Mouse (Mus musculus) CH12.LX (cell line): Measurements from ENCODE around the gene Gm45618. TPM values are rescaled to one million over a fixed set of nuclear protein-coding genes. Genes with fewer than 3 reads are reported as not detected.

Experiments used
- DNase-seq: peaks from one replicate; pipeline ENCODE4 v3.0.0-alpha.2; 2013; ENCODE audit errors: extremely low read depth
- H3K27ac ChIP-seq: 2 replicates; pipeline ENCODE4 v1.5.1; 2012; ENCODE audit warnings: low read depth, mild to moderate bottlenecking, control low read depth, moderate library complexity; ENCODE audit not compliant: insufficient read depth
- H3K27me3 ChIP-seq: replicated peaks from 2 replicates; pipeline ENCODE3; 2012; ENCODE audit warnings: inconsistent platforms
- H3K36me3 ChIP-seq, 2 experiments: replicated peaks in 1 of 2; 2 replicates each; pipeline versions ENCODE3 to v1.6.1; 2012; ENCODE audit warnings: inconsistent platforms in 1 of 2, low read length in 1 of 2, mild to moderate bottlenecking in 1 of 2, mixed read lengths in 1 of 2, moderate library complexity in 1 of 2; ENCODE audit not compliant: control insufficient read depth in 1 of 2, insufficient read depth in 1 of 2
- H3K4me1 ChIP-seq, 2 experiments: 2 replicates each; pipeline ENCODE4 v1.6.1; 2012; ENCODE audit warnings: inconsistent platforms in 1 of 2, moderate library complexity in 1 of 2; ENCODE audit not compliant: insufficient read depth in 2 of 2, control insufficient read depth in 1 of 2
- H3K4me2 ChIP-seq: 2 replicates; pipeline ENCODE4 v1.6.1; 2012; ENCODE audit warnings: low read depth, mild to moderate bottlenecking, control low read depth; ENCODE audit not compliant: poor library complexity, insufficient read depth, severe bottlenecking
- H3K4me3 ChIP-seq, 3 experiments: fragments of 150-350 bp in 1 of 3; sonication (generic) in 1 of 3; replicated peaks in 1 of 3; 2 replicates each; pipeline versions ENCODE3 to v1.5.1; 2011 to 2012; ENCODE audit warnings: low read depth in 2 of 3, low read length in 2 of 3, mild to moderate bottlenecking in 2 of 3, moderate library complexity in 2 of 3, control low read depth in 1 of 3, improper control_type of control experiment in 1 of 3, inconsistent platforms in 1 of 3, mixed read lengths in 1 of 3; ENCODE audit not compliant: poor library complexity in 1 of 3
- H3K79me2 ChIP-seq: replicated peaks from 2 replicates; pipeline ENCODE4 v1.6.1; 2012; ENCODE audit warnings: mild to moderate bottlenecking, moderate library complexity; ENCODE audit not compliant: control insufficient read depth, poor library complexity, insufficient read depth, severe bottlenecking; ENCODE audit errors: extremely low read depth
- H3K9ac ChIP-seq: 2 replicates; pipeline ENCODE4 v1.6.1; 2012; ENCODE audit warnings: low read depth, mild to moderate bottlenecking, control low read depth, moderate library complexity; ENCODE audit not compliant: insufficient read depth
- H3K9me3 ChIP-seq: replicated peaks from 2 replicates; pipeline ENCODE3; 2012; ENCODE audit warnings: low read length, inconsistent platforms, mixed read lengths
- BHLHE40 ChIP-seq: IDR thresholded peaks from 2 replicates; pipeline ENCODE4 v1.6.1; 2011; ENCODE audit warnings: mild to moderate bottlenecking, low read depth, low read length, improper control_type of control experiment
- E2F4 ChIP-seq: IDR thresholded peaks from 2 replicates; pipeline ENCODE4 v1.6.1; 2011; ENCODE audit warnings: low read depth, low read length, improper control_type of control experiment; ENCODE audit not compliant: insufficient replicate concordance
- ETS1 ChIP-seq: conservative IDR thresholded peaks from 2 replicates; pipeline ENCODE4 v1.6.1; 2012; ENCODE audit warnings: low read depth, mild to moderate bottlenecking, inconsistent platforms, low read length, improper control_type of control experiment, moderate library complexity
- GABPA ChIP-seq: IDR thresholded peaks from 2 replicates; pipeline ENCODE4 v1.6.1; 2012; ENCODE audit warnings: low read depth, low read length, improper control_type of control experiment, inconsistent platforms; ENCODE audit not compliant: insufficient replicate concordance
- HCFC1 ChIP-seq: IDR thresholded peaks from 2 replicates; pipeline ENCODE4 v1.6.1; 2012; ENCODE audit warnings: low read depth, mild to moderate bottlenecking, inconsistent platforms, low read length, improper control_type of control experiment
- KAT2A ChIP-seq: IDR thresholded peaks from 2 replicates; pipeline ENCODE4 v1.6.1; 2012; ENCODE audit warnings: low read length, improper control_type of control experiment, inconsistent platforms; ENCODE audit not compliant: insufficient replicate concordance
- MAX ChIP-seq: IDR thresholded peaks from 2 replicates; pipeline ENCODE4 v1.6.1; 2011; ENCODE audit warnings: low read length, improper control_type of control experiment
- MEF2A ChIP-seq: IDR thresholded peaks from 2 replicates; pipeline ENCODE4 v1.6.1; 2014; ENCODE audit warnings: low read depth, mild to moderate bottlenecking, inconsistent platforms, low read length, improper control_type of control experiment, borderline replicate concordance
- MXI1 ChIP-seq: IDR thresholded peaks from 2 replicates; pipeline ENCODE4 v1.6.1; 2011; ENCODE audit warnings: mild to moderate bottlenecking, low read depth, low read length, improper control_type of control experiment
- PAX5 ChIP-seq: IDR thresholded peaks from 2 replicates; pipeline ENCODE4 v1.6.1; 2012; ENCODE audit warnings: low read length, inconsistent platforms, mixed read lengths
- POLR2AphosphoS2 ChIP-seq: IDR thresholded peaks from 2 replicates; pipeline ENCODE4 v1.6.1; 2011; ENCODE audit warnings: low read depth, low read length, improper control_type of control experiment
- RAD21 ChIP-seq: IDR thresholded peaks from 2 replicates; pipeline ENCODE4 v1.6.1; 2011; ENCODE audit warnings: low read depth, mild to moderate bottlenecking, low read length, improper control_type of control experiment, moderate library complexity
- SIN3A ChIP-seq: IDR thresholded peaks from 2 replicates; pipeline ENCODE4 v1.6.1; 2012; ENCODE audit warnings: low read length, improper control_type of control experiment, inconsistent platforms
- SMC3 ChIP-seq: IDR thresholded peaks from 2 replicates; pipeline ENCODE4 v1.6.1; 2011; ENCODE audit warnings: low read depth, low read length, improper control_type of control experiment
- TCF12 ChIP-seq: IDR thresholded peaks from 2 replicates; pipeline ENCODE4 v1.6.1; 2014; ENCODE audit warnings: low read depth, mild to moderate bottlenecking, inconsistent platforms, low read length, improper control_type of control experiment
- UBTF ChIP-seq: IDR thresholded peaks from 2 replicates; pipeline ENCODE4 v1.6.1; 2012; ENCODE audit warnings: low read depth, mild to moderate bottlenecking, inconsistent platforms, low read length, improper control_type of control experiment, moderate library complexity
- USF2 ChIP-seq: conservative IDR thresholded peaks from 2 replicates; pipeline ENCODE4 v1.6.1; 2011; ENCODE audit warnings: low read depth, low read length, improper control_type of control experiment
- ZNF384 ChIP-seq: IDR thresholded peaks from 2 replicates; pipeline ENCODE4 v1.6.1; 2012; ENCODE audit warnings: low read depth, low read length, improper control_type of control experiment, inconsistent platforms
- dilution Hi-C: fragments of 300-500 bp; cut with MboI; formaldehyde crosslinking; loops from 2 replicates; pipeline ENCODE4 v1.14.3; 2020; ENCODE audit warnings: low sequenced_read_pairs; ENCODE audit not compliant: extremely low pct_unique_long_range_greater_than_20kb, extremely low pct_ligation_motif_present
- in situ Hi-C: fragments of 300-500 bp; cut with MboI; formaldehyde crosslinking; loops from 3 replicates; pipeline ENCODE4 v1.14.3; 2019; ENCODE audit warnings: low sequenced_read_pairs, low pct_ligation_motif_present, low pct_unique_long_range_greater_than_20kb, mixed read lengths
- polyA plus RNA-seq: library from polyadenylated mRNA; unstranded; fragments of >175 nt; gene quantifications from 2 replicates; pipeline ENCODE4 v1.2.1, GENCODE M21; 2012; ENCODE audit warnings: low read depth; ENCODE audit not compliant: insufficient read length
- total RNA-seq, 2 experiments: library from RNA; depleted of rRNA; stranded (reverse); fragments of 300-350 nt in 1 of 2; fragments of >200 nt in 1 of 2; gene quantifications; 2 replicates each; pipeline ENCODE4 v1.2.3; 2012 to 2014

The Gm45618 gene
- total and polyA plus RNA-seq, 3 experiments = not detected

GRCm38 (mm10) chr7:142079365-142079764, 41.2 kb downstream of the Gm45618 start:
- no peak overlapping the region for H3K27ac ChIP-seq
- peaks cover 13 to 22% of the 10 kb centered on the region in 2 experiments for H3K36me3 ChIP-seq
- no peaks in the 10 kb centered on the region for H3K79me2 ChIP-seq
- DNase-seq = no peak
- no peaks in the 10 kb centered on the region for H3K4me1 ChIP-seq
- TF ChIP-seq UBTF (no peak), KAT2A (no peak), GABPA (no peak), BHLHE40 (no peak), ZNF384 (no peak), TCF12 (no peak), ETS1 (no peak), HCFC1 (no peak), SMC3 (no peak), USF2 (no peak), RAD21 (no peak), SIN3A (no peak), E2F4 (no peak), MXI1 (no peak), POLR2AphosphoS2 (no peak), MEF2A (no peak)
- TF ChIP-seq, all 38 proteins: peak for 0
- in situ Hi-C loops = no loop called here
- H3K9ac ChIP-seq = no peak overlapping the region
- dilution Hi-C loops = no loop called here
- H3K9me3 ChIP-seq = no peaks in the 10 kb centered on the region
- no peak overlapping the region for H3K4me2 ChIP-seq
- no peak overlapping the region for H3K4me3 ChIP-seq
- peaks cover 74% of the 10 kb centered on the region for H3K27me3 ChIP-seq

DNA sequence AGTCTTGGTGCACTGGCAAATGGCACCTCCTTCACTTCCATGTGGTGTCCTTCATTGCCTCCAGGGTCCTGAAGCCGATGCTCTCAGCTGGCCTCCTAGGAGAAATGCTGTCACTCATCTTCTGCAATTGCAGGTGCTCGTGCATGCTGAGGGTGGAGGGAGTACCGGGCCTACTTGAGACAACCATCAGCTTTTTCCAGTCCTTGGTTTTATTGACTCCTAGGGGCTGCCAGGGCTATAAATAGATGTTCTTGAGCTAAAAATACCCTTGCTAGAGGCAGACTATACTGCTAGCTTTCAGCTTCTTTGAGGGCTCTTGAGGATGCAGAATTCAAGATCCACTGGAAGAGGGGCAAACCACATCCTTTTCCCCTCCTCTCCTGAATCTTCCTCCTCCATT, 43.4 kb downstream of the Gm45618 start:
- DNase-seq = no peak
- dilution Hi-C loops = no loop called here
- no peaks in the 10 kb centered on the region for H3K9me3 ChIP-seq
- H3K4me3 ChIP-seq = no peak overlapping the region
- peaks cover 69% of the 10 kb centered on the region for H3K27me3 ChIP-seq
- in situ Hi-C loops = no loop called here
- no peak overlapping the region for H3K27ac ChIP-seq
- no peak for TF ChIP-seq PAX5
- no peak for TF ChIP-seq MAX
- TF ChIP-seq, all 38 proteins: peak for 0
- Histone ChIP-seq H3K4me1 (0 out of 4 replicates have a peak, but pooled peaks cover 0 to 3% of the 10 kb centered on the region in 2 experiments), H3K36me3 (peaks cover 1 to 5% of the 10 kb centered on the region in 2 experiments), H3K79me2 (no peaks in the 10 kb centered on the region), H3K4me2 (no peak overlapping the region), H3K9ac (no peak overlapping the region)
